Mouse (Mus musculus) CH12.LX (cell line): ENCODE measurements around the gene Baz1b. TPM values are rescaled to one million over a fixed set of nuclear protein-coding genes. Genes with fewer than 3 reads are reported as not detected.
A peak's percentile ranks its signal among the peaks of the same experiment; 100 is the strongest.

Source experiments
- DNase-seq: peaks from one replicate; pipeline ENCODE4 v3.0.0-alpha.2; 2013; ENCODE audit errors: extremely low read depth
- H3K27ac ChIP-seq: 2 replicates; pipeline ENCODE4 v1.5.1; 2012; ENCODE audit warnings: low read depth, mild to moderate bottlenecking, control low read depth, moderate library complexity; ENCODE audit not compliant: insufficient read depth
- H3K27me3 ChIP-seq: replicated peaks from 2 replicates; pipeline ENCODE3; 2012; ENCODE audit warnings: inconsistent platforms
- H3K36me3 ChIP-seq, 2 experiments: replicated peaks in 1 of 2; 2 replicates each; pipeline versions ENCODE3 to v1.6.1; 2012; ENCODE audit warnings: inconsistent platforms in 1 of 2, low read length in 1 of 2, mild to moderate bottlenecking in 1 of 2, mixed read lengths in 1 of 2, moderate library complexity in 1 of 2; ENCODE audit not compliant: control insufficient read depth in 1 of 2, insufficient read depth in 1 of 2
- H3K4me1 ChIP-seq, 2 experiments: 2 replicates each; pipeline ENCODE4 v1.6.1; 2012; ENCODE audit warnings: inconsistent platforms in 1 of 2, moderate library complexity in 1 of 2; ENCODE audit not compliant: insufficient read depth in 2 of 2, control insufficient read depth in 1 of 2
- H3K4me2 ChIP-seq: 2 replicates; pipeline ENCODE4 v1.6.1; 2012; ENCODE audit warnings: low read depth, mild to moderate bottlenecking, control low read depth; ENCODE audit not compliant: poor library complexity, insufficient read depth, severe bottlenecking
- H3K4me3 ChIP-seq, 3 experiments: fragments of 150-350 bp in 1 of 3; sonication (generic) in 1 of 3; replicated peaks in 1 of 3; 2 replicates each; pipeline versions ENCODE3 to v1.5.1; 2011 to 2012; ENCODE audit warnings: low read depth in 2 of 3, low read length in 2 of 3, mild to moderate bottlenecking in 2 of 3, moderate library complexity in 2 of 3, control low read depth in 1 of 3, improper control_type of control experiment in 1 of 3, inconsistent platforms in 1 of 3, mixed read lengths in 1 of 3; ENCODE audit not compliant: poor library complexity in 1 of 3
- H3K79me2 ChIP-seq: replicated peaks from 2 replicates; pipeline ENCODE4 v1.6.1; 2012; ENCODE audit warnings: mild to moderate bottlenecking, moderate library complexity; ENCODE audit not compliant: control insufficient read depth, poor library complexity, insufficient read depth, severe bottlenecking; ENCODE audit errors: extremely low read depth
- H3K9ac ChIP-seq: 2 replicates; pipeline ENCODE4 v1.6.1; 2012; ENCODE audit warnings: low read depth, mild to moderate bottlenecking, control low read depth, moderate library complexity; ENCODE audit not compliant: insufficient read depth
- H3K9me3 ChIP-seq: replicated peaks from 2 replicates; pipeline ENCODE3; 2012; ENCODE audit warnings: low read length, inconsistent platforms, mixed read lengths
- BHLHE40 ChIP-seq: IDR thresholded peaks from 2 replicates; pipeline ENCODE4 v1.6.1; 2011; ENCODE audit warnings: mild to moderate bottlenecking, low read depth, low read length, improper control_type of control experiment
- CHD1 ChIP-seq: IDR thresholded peaks from 2 replicates; pipeline ENCODE4 v1.6.1; 2012; ENCODE audit warnings: low read depth, low read length, improper control_type of control experiment, inconsistent platforms
- CHD2 ChIP-seq: IDR thresholded peaks from 2 replicates; pipeline ENCODE4 v1.6.1; 2011; ENCODE audit warnings: low read length, improper control_type of control experiment
- CTCF ChIP-seq, 2 experiments: IDR thresholded peaks in 1 of 2; conservative IDR thresholded peaks in 1 of 2; 2 replicates each; pipeline ENCODE4 v1.5.1; 2011 to 2012; ENCODE audit warnings: low read depth in 2 of 2, low read length in 2 of 2, improper control_type of control experiment in 1 of 2, inconsistent platforms in 1 of 2, mild to moderate bottlenecking in 1 of 2, moderate library complexity in 1 of 2
- E2F4 ChIP-seq: IDR thresholded peaks from 2 replicates; pipeline ENCODE4 v1.6.1; 2011; ENCODE audit warnings: low read depth, low read length, improper control_type of control experiment; ENCODE audit not compliant: insufficient replicate concordance
- ELF1 ChIP-seq: IDR thresholded peaks from 2 replicates; pipeline ENCODE4 v1.6.1; 2014; ENCODE audit warnings: low read depth, mild to moderate bottlenecking, inconsistent platforms, low read length, improper control_type of control experiment
- EP300 ChIP-seq: IDR thresholded peaks from 2 replicates; pipeline ENCODE4 v1.6.1; 2011; ENCODE audit warnings: low read length, improper control_type of control experiment
- ETS1 ChIP-seq: conservative IDR thresholded peaks from 2 replicates; pipeline ENCODE4 v1.6.1; 2012; ENCODE audit warnings: low read depth, mild to moderate bottlenecking, inconsistent platforms, low read length, improper control_type of control experiment, moderate library complexity
- GABPA ChIP-seq: IDR thresholded peaks from 2 replicates; pipeline ENCODE4 v1.6.1; 2012; ENCODE audit warnings: low read depth, low read length, improper control_type of control experiment, inconsistent platforms; ENCODE audit not compliant: insufficient replicate concordance
- HCFC1 ChIP-seq: IDR thresholded peaks from 2 replicates; pipeline ENCODE4 v1.6.1; 2012; ENCODE audit warnings: low read depth, mild to moderate bottlenecking, inconsistent platforms, low read length, improper control_type of control experiment
- IRF4 ChIP-seq: IDR thresholded peaks from 2 replicates; pipeline ENCODE4 v1.6.1; 2014; ENCODE audit warnings: low read depth, mild to moderate bottlenecking, inconsistent platforms, low read length, improper control_type of control experiment
- JUN ChIP-seq: IDR thresholded peaks from 2 replicates; pipeline ENCODE4 v1.6.1; 2011; ENCODE audit warnings: low read depth, mild to moderate bottlenecking, low read length, improper control_type of control experiment, moderate library complexity; ENCODE audit not compliant: insufficient read depth
- JUND ChIP-seq: conservative IDR thresholded peaks from 2 replicates; pipeline ENCODE4 v1.6.1; 2011; ENCODE audit warnings: low read depth, low read length, improper control_type of control experiment
- KAT2A ChIP-seq: IDR thresholded peaks from 2 replicates; pipeline ENCODE4 v1.6.1; 2012; ENCODE audit warnings: low read length, improper control_type of control experiment, inconsistent platforms; ENCODE audit not compliant: insufficient replicate concordance
- MAFK ChIP-seq: IDR thresholded peaks from 2 replicates; pipeline ENCODE4 v1.6.1; 2011; ENCODE audit warnings: low read length, improper control_type of control experiment; ENCODE audit not compliant: insufficient replicate concordance
- MAX ChIP-seq: IDR thresholded peaks from 2 replicates; pipeline ENCODE4 v1.6.1; 2011; ENCODE audit warnings: low read length, improper control_type of control experiment
- MAZ ChIP-seq: IDR thresholded peaks from 2 replicates; pipeline ENCODE4 v1.6.1; 2012; ENCODE audit warnings: low read depth, mild to moderate bottlenecking, inconsistent platforms, low read length, improper control_type of control experiment, moderate library complexity
- MEF2A ChIP-seq: IDR thresholded peaks from 2 replicates; pipeline ENCODE4 v1.6.1; 2014; ENCODE audit warnings: low read depth, mild to moderate bottlenecking, inconsistent platforms, low read length, improper control_type of control experiment, borderline replicate concordance
- MXI1 ChIP-seq: IDR thresholded peaks from 2 replicates; pipeline ENCODE4 v1.6.1; 2011; ENCODE audit warnings: mild to moderate bottlenecking, low read depth, low read length, improper control_type of control experiment
- MYC ChIP-seq: IDR thresholded peaks from 2 replicates; pipeline ENCODE4 v1.6.1; 2011; ENCODE audit warnings: low read depth, mild to moderate bottlenecking, improper control_type of control experiment, low read length
- NELFE ChIP-seq: IDR thresholded peaks from 2 replicates; pipeline ENCODE4 v1.6.1; 2011; ENCODE audit warnings: low read depth, low read length, improper control_type of control experiment
- NRF1 ChIP-seq: IDR thresholded peaks from 2 replicates; pipeline ENCODE4 v1.6.1; 2014; ENCODE audit warnings: low read depth, mild to moderate bottlenecking, inconsistent platforms, low read length, improper control_type of control experiment, moderate library complexity
- PAX5 ChIP-seq: IDR thresholded peaks from 2 replicates; pipeline ENCODE4 v1.6.1; 2012; ENCODE audit warnings: low read length, inconsistent platforms, mixed read lengths
- POLR2A ChIP-seq: IDR thresholded peaks from 2 replicates; pipeline ENCODE4 v1.6.1; 2011; ENCODE audit warnings: low read depth, mild to moderate bottlenecking, improper control_type of control experiment, low read length
- POLR2AphosphoS2 ChIP-seq: IDR thresholded peaks from 2 replicates; pipeline ENCODE4 v1.6.1; 2011; ENCODE audit warnings: low read depth, low read length, improper control_type of control experiment
- RAD21 ChIP-seq: IDR thresholded peaks from 2 replicates; pipeline ENCODE4 v1.6.1; 2011; ENCODE audit warnings: low read depth, mild to moderate bottlenecking, low read length, improper control_type of control experiment, moderate library complexity
- RCOR1 ChIP-seq: conservative IDR thresholded peaks from 2 replicates; pipeline ENCODE4 v1.6.1; 2012; ENCODE audit warnings: low read depth, mild to moderate bottlenecking, inconsistent platforms, low read length, improper control_type of control experiment
- SIN3A ChIP-seq: IDR thresholded peaks from 2 replicates; pipeline ENCODE4 v1.6.1; 2012; ENCODE audit warnings: low read length, improper control_type of control experiment, inconsistent platforms
- SMC3 ChIP-seq: IDR thresholded peaks from 2 replicates; pipeline ENCODE4 v1.6.1; 2011; ENCODE audit warnings: low read depth, low read length, improper control_type of control experiment
- TBP ChIP-seq: conservative IDR thresholded peaks from 2 replicates; pipeline ENCODE4 v1.6.1; 2011; ENCODE audit warnings: low read depth, low read length, improper control_type of control experiment
- TCF12 ChIP-seq: IDR thresholded peaks from 2 replicates; pipeline ENCODE4 v1.6.1; 2014; ENCODE audit warnings: low read depth, mild to moderate bottlenecking, inconsistent platforms, low read length, improper control_type of control experiment
- UBTF ChIP-seq: IDR thresholded peaks from 2 replicates; pipeline ENCODE4 v1.6.1; 2012; ENCODE audit warnings: low read depth, mild to moderate bottlenecking, inconsistent platforms, low read length, improper control_type of control experiment, moderate library complexity
- USF1 ChIP-seq: IDR thresholded peaks from 2 replicates; pipeline ENCODE4 v1.6.1; 2014; ENCODE audit warnings: low read depth, mild to moderate bottlenecking, inconsistent platforms, low read length, improper control_type of control experiment
- USF2 ChIP-seq: conservative IDR thresholded peaks from 2 replicates; pipeline ENCODE4 v1.6.1; 2011; ENCODE audit warnings: low read depth, low read length, improper control_type of control experiment
- ZC3H11A ChIP-seq: IDR thresholded peaks from 2 replicates; pipeline ENCODE4 v1.6.1; 2012; ENCODE audit warnings: low read depth, mild to moderate bottlenecking, inconsistent platforms, low read length, improper control_type of control experiment
- ZKSCAN1 ChIP-seq: IDR thresholded peaks from 2 replicates; pipeline ENCODE4 v1.6.1; 2012; ENCODE audit warnings: low read depth, inconsistent platforms, low read length, improper control_type of control experiment, borderline replicate concordance
- ZMIZ1 ChIP-seq: IDR thresholded peaks from 2 replicates; pipeline ENCODE4 v1.6.1; 2012; ENCODE audit warnings: low read depth, mild to moderate bottlenecking, inconsistent platforms, low read length, improper control_type of control experiment
- ZNF384 ChIP-seq: IDR thresholded peaks from 2 replicates; pipeline ENCODE4 v1.6.1; 2012; ENCODE audit warnings: low read depth, low read length, improper control_type of control experiment, inconsistent platforms
- dilution Hi-C: fragments of 300-500 bp; cut with MboI; formaldehyde crosslinking; loops from 2 replicates; pipeline ENCODE4 v1.14.3; 2020; ENCODE audit warnings: low sequenced_read_pairs; ENCODE audit not compliant: extremely low pct_unique_long_range_greater_than_20kb, extremely low pct_ligation_motif_present
- in situ Hi-C: fragments of 300-500 bp; cut with MboI; formaldehyde crosslinking; loops from 3 replicates; pipeline ENCODE4 v1.14.3; 2019; ENCODE audit warnings: low sequenced_read_pairs, low pct_ligation_motif_present, low pct_unique_long_range_greater_than_20kb, mixed read lengths
- polyA plus RNA-seq: library from polyadenylated mRNA; unstranded; fragments of >175 nt; gene quantifications from 2 replicates; pipeline ENCODE4 v1.2.1, GENCODE M21; 2012; ENCODE audit warnings: low read depth; ENCODE audit not compliant: insufficient read length
- total RNA-seq, 2 experiments: library from RNA; depleted of rRNA; stranded (reverse); fragments of 300-350 nt in 1 of 2; fragments of >200 nt in 1 of 2; gene quantifications; 2 replicates each; pipeline ENCODE4 v1.2.3; 2012 to 2014

Baz1b gene
- total and polyA plus RNA-seq, 3 experiments, result 53.3 to 85.4 (median 60.0) TPM

- in situ Hi-C loops (no loop called here), dilution Hi-C loops (no loop called here)
- Histone ChIP-seq H3K36me3 (peaks cover 12 to 24% of the 10 kb centered on the region in 2 experiments), H3K27ac (peak within 1 kb of the TSS; percentile 87), H3K4me3 (peak within 1 kb of the TSS; percentile 80 to 95 (median 91)), H3K79me2 (peaks cover 11% of the 10 kb centered on the region), H3K4me2 (peak within 1 kb of the TSS; percentile 72), H3K27me3 (peaks cover 2% of the 10 kb centered on the region), H3K9ac (peak within 1 kb of the TSS; percentile 70), H3K4me1 (peaks cover 0 to 16% of the 10 kb centered on the region in 2 experiments; a peak in 2 of 4 replicates)
- DNase-seq, result peak; percentile 100
- TF ChIP-seq NRF1, result no peak
- peak; percentile 85 for TF ChIP-seq MAX
- TF ChIP-seq ETS1, result peak; percentile 52
- TF ChIP-seq TBP, result no peak
- TF ChIP-seq POLR2A, result peak; percentile 91
- peak; percentile 89 for TF ChIP-seq SIN3A
- TF ChIP-seq ZKSCAN1, result no peak
- no peak; the same call in 1 of the 2 replicates for TF ChIP-seq IRF4
- peak; percentile 97 for TF ChIP-seq MXI1
- no peak for TF ChIP-seq ZNF384
- peak; percentile 86 for TF ChIP-seq USF1
- TF ChIP-seq PAX5, result no peak
- no peak for TF ChIP-seq MAFK
- no peak for TF ChIP-seq CTCF (conservative IDR thresholded peaks at IDR 0.05 in 1 of 2, IDR thresholded peaks at IDR 0.05 in 1 of 2; ENCODE audit: low read depth in 2 of 2, low read length in 2 of 2)
- TF ChIP-seq ELF1, result peak; percentile 72
- no peak for TF ChIP-seq E2F4
- no peak for TF ChIP-seq JUN
- no peak for TF ChIP-seq GABPA
- no peak for TF ChIP-seq MAZ
- TF ChIP-seq ZMIZ1, result peak; percentile 88
- no peak for TF ChIP-seq MEF2A
- TF ChIP-seq CHD2, result no peak
- TF ChIP-seq RAD21, result no peak
- no peak for TF ChIP-seq ZC3H11A
- TF ChIP-seq USF2, result peak; percentile 81
- TF ChIP-seq CHD1, result no peak
- no peak for TF ChIP-seq KAT2A
- TF ChIP-seq MYC, result no peak; the same call in 1 of the 2 replicates
- TF ChIP-seq EP300, result no peak
- TF ChIP-seq HCFC1, result peak; percentile 53
- TF ChIP-seq BHLHE40, result peak; percentile 100
- TF ChIP-seq SMC3, result no peak
- TF ChIP-seq NELFE, result peak; percentile 82
- no peak for TF ChIP-seq JUND
- TF ChIP-seq RCOR1, result 0 out of 2 replicates have a peak, but pooled peaks have one; percentile 19
- no peak for TF ChIP-seq POLR2AphosphoS2
- peak; percentile 76 for TF ChIP-seq TCF12
- peak; percentile 32; the same call in 1 of the 2 replicates for TF ChIP-seq UBTF
- TF ChIP-seq, all 38 proteins: peak for 15
- H3K9me3 ChIP-seq, result no peaks in the 10 kb centered on the region
These were observed 37.8 kb upstream of the Baz1b start, which contains the start of gene Tbl2 for GRCm38 (mm10) chr5:135149053-135149819. TSS of gene Tbl2 (plus strand) at chr5:135149657.
